11 mouse cellular contexts compared by ENCODE assay signal in the genomic region with DNA sequence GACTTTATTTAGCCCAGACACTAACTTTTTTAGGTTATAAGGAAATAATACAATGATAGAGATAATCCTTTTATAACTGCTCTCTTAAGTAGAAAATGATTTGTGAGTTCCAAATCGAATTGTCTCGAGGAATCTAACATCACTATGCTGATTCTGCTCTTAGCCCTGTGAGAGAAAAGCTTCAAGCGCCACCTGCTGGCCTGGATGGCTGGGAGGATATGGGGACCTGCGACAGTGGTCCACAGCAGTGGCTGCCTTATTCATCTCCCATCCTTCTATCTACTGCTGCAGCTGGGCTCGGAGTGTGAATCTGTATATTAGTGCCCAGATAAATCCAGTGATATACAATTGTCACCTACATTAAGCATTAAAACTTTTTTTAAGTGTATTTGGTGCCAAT. TPM values are rescaled to one million over a fixed set of nuclear protein-coding genes. Genes with fewer than 3 reads are reported as not detected.
DNase-seq lines count a peak whose midpoint lies in the region; ATAC-seq and TF ChIP-seq lines count a peak whose summit lies in the region.
"Not testable (repeated sequence)": the region's sequence is repeated elsewhere in the genome, so short reads cannot be mapped to it uniquely, and the experiment has no call there.
"Had no signal": no experiment of that assay in that cellular context is flagged by ENCODE, and none has a peak within 500 bp of the region (broad histone marks: within the 10 kb centered on the region; RNA-seq: fewer than 3 reads in every experiment).

No protein-coding gene starts in this region.

- peak; percentile 13 for DNase-seq in MEL (ENCODE audit: low read depth, low spot score)
- DNase-seq in c-Kit-positive CD71-positive TER-119-positive erythroid progenitor cells, embryonic 14.5 days (ENCODE audit: low spot score), result peak; percentile 1
- peak; percentile 7 for DNase-seq in forebrain, embryonic 14.5 days (ENCODE audit: low spot score)
- DNase-seq in hindbrain, embryonic 14.5 days (ENCODE audit: low spot score), result not testable (repeated sequence)
- DNase-seq in layer of hippocampus, postnatal 10 days (ENCODE audit: low spot score in 2 of 2), result peak; percentile 23 to 28
- peak; percentile 12 for DNase-seq in retina, postnatal 1 day

- not testable (repeated sequence) for TF ChIP-seq POLR2A in MEL (IDR thresholded peaks at IDR 0.05; ENCODE audit: control insufficient read depth in 1 of 2, insufficient read depth in 1 of 2, low read depth in 1 of 2, low read length in 2 of 2, poor library complexity in 1 of 2)

- not testable (repeated sequence) for H3K79me2 ChIP-seq in MEL (ENCODE audit: control insufficient read depth, insufficient read depth, low read length, poor library complexity)

- peak; percentile 74; the same call in 1 of the 2 replicates for ATAC-seq in forebrain, embryonic 14.5 days
- peak; percentile 74; the same call in 1 of the 2 replicates for ATAC-seq in hindbrain, embryonic 14.5 days (ENCODE audit: low FRiP score)
- ATAC-seq in megakaryocyte, adult 5-6 weeks (ENCODE audit: poor library complexity, severe bottlenecking), result peak; percentile 78

- peak; percentile 21 for TF ChIP-seq RAD21 in MEL (IDR thresholded peaks at IDR 0.05; ENCODE audit: low read depth, low read length)

- not testable (repeated sequence) for H3K4me2 ChIP-seq in forebrain, embryonic 14.5 days (ENCODE audit: low read length); hindbrain, embryonic 14.5 days (replicated peaks)

- not testable (repeated sequence) for H3K9me3 ChIP-seq in MEL (replicated peaks; ENCODE audit: insufficient read depth, low read length); forebrain, embryonic 14.5 days (replicated peaks; ENCODE audit: control insufficient read depth, low read length); hindbrain, embryonic 14.5 days (ENCODE audit: control insufficient read depth, low read length)

- TF ChIP-seq EP300 in MEL (IDR thresholded peaks at IDR 0.05; ENCODE audit: low read depth in 1 of 2, low read length in 2 of 2), result not testable (repeated sequence)

- H3K4me1 ChIP-seq in MEL (ENCODE audit: control insufficient read depth in 1 of 2, insufficient read depth in 2 of 2, low read length in 2 of 2); forebrain, embryonic 14.5 days (ENCODE audit: control insufficient read depth, insufficient read depth, low read length); hindbrain, embryonic 14.5 days (replicated peaks; ENCODE audit: control insufficient read depth, insufficient read depth, low read length): not testable (repeated sequence)

- H3K4me3 ChIP-seq in MEL (ENCODE audit: control insufficient read depth in 1 of 2, insufficient read depth in 1 of 2, low read depth in 2 of 2, low read length in 2 of 2); forebrain, embryonic 14.5 days (ENCODE audit: low read depth, low read length); hindbrain, embryonic 14.5 days (replicated peaks; ENCODE audit: low read length): not testable (repeated sequence)

- not testable (repeated sequence) for H3K36me3 ChIP-seq in MEL (ENCODE audit: control insufficient read depth in 1 of 2, insufficient read depth in 2 of 2, low read length in 2 of 2); forebrain, embryonic 14.5 days (ENCODE audit: control insufficient read depth, insufficient read depth, low read length); hindbrain, embryonic 14.5 days (replicated peaks; ENCODE audit: control insufficient read depth, insufficient read depth)

- H3K9ac ChIP-seq in MEL (ENCODE audit: control insufficient read depth, low read depth, low read length, poor library complexity, severe bottlenecking); forebrain, embryonic 14.5 days (ENCODE audit: low read length); hindbrain, embryonic 14.5 days: not testable (repeated sequence)

- H3K27ac ChIP-seq in MEL (ENCODE audit: control insufficient read depth, low read depth, low read length); forebrain, embryonic 14.5 days (ENCODE audit: low read depth, low read length); hindbrain, embryonic 14.5 days: not testable (repeated sequence)

- H3K27me3 ChIP-seq in MEL (ENCODE audit: control insufficient read depth in 1 of 2, insufficient read depth in 2 of 2, low read length in 2 of 2); forebrain, embryonic 14.5 days (replicated peaks; ENCODE audit: control insufficient read depth, insufficient read depth, low read length); hindbrain, embryonic 14.5 days (ENCODE audit: control insufficient read depth, insufficient read depth, low read length): not testable (repeated sequence)

- 45% methylated on average over 5 of the region's 5 CpGs for WGBS in forebrain, embryonic 14.5 days
- WGBS in hindbrain, embryonic 14.5 days, result 46% methylated on average over 5 of the region's 5 CpGs

- TF ChIP-seq CTCF in MEL (IDR thresholded peaks at IDR 0.05 in 2 of 3, conservative IDR thresholded peaks at IDR 0.05 in 1 of 3; ENCODE audit: control insufficient read depth in 1 of 3, insufficient read depth in 1 of 3, low read depth in 2 of 3, low read length in 3 of 3, poor library complexity in 1 of 3, severe bottlenecking in 1 of 3), result peak in 2 of 3 experiments; percentile 25 to 39; a peak in 4 of 6 replicates

TF ChIP-seq in MEL, 35 proteins besides CTCF, POLR2A, EP300 and RAD21:
- TF ChIP-seq SMC3 (IDR thresholded peaks at IDR 0.05; ENCODE audit: low read depth, low read length), result peak; percentile 38

RNA-seq across cellular contexts. Expression of gene Ear6, which starts 25.7 kb away (rescaled TPM):
- total RNA-seq in MEL (2012; rRNA removed), result not detected in 2 replicates
- polyA plus RNA-seq in MEL (2012; ENCODE audit: insufficient read depth in 1 of 2, insufficient read length in 2 of 2, low read depth in 1 of 2, low replicate concordance in 2 of 2, missing spikeins in 1 of 2), result not detected
- not detected in 2 replicates for polyA plus RNA-seq in forebrain, embryonic 14.5 days (2014; fragmentation: Nextera tagmentation; extraction: Ambion mirVana)
- not detected in 2 replicates for polyA plus RNA-seq in hindbrain, embryonic 14.5 days (2014; fragmentation: Nextera tagmentation; extraction: Ambion mirVana)
- not detected for total RNA-seq in layer of hippocampus, postnatal 10 days (2021)
- 69.3 and 75.6 TPM in 2 replicates for total RNA-seq in megakaryocyte, adult 5-6 weeks (2015)
- total RNA-seq in megakaryocyte, adult 5-6 weeks (2017), result 89.1 and 124 TPM in 2 replicates
- total RNA-seq: layer of hippocampus, postnatal 25 days had no signal
- polyA plus RNA-seq: myocyte had no signal

RNA-seq across cellular contexts. Expression of gene AY358078, which starts 28.0 kb away (rescaled TPM):
- not detected in 2 replicates for total RNA-seq in MEL (2012; rRNA removed)
- not detected for polyA plus RNA-seq in MEL (2012; ENCODE audit: insufficient read depth in 1 of 2, insufficient read length in 2 of 2, low read depth in 1 of 2, low replicate concordance in 2 of 2, missing spikeins in 1 of 2)
- not detected in 2 replicates for polyA plus RNA-seq in forebrain, embryonic 14.5 days (2014; fragmentation: Nextera tagmentation; extraction: Ambion mirVana)
- polyA plus RNA-seq in hindbrain, embryonic 14.5 days (2014; fragmentation: Nextera tagmentation; extraction: Ambion mirVana), result not detected in 2 replicates
- not detected for total RNA-seq in layer of hippocampus, postnatal 10 days (2021)
- not detected in 2 replicates for total RNA-seq in megakaryocyte, adult 5-6 weeks (2015)
- not detected in 2 replicates for total RNA-seq in megakaryocyte, adult 5-6 weeks (2017)
- total RNA-seq: layer of hippocampus, postnatal 25 days had no signal
- polyA plus RNA-seq: gonadal fat pad, adult 2 months; liver, embryonic 16.5 days; myocyte had no signal

RNA-seq across cellular contexts. Expression of gene Ang4, which starts 54.5 kb away (rescaled TPM):
- not detected in 2 replicates for total RNA-seq in MEL (2012; rRNA removed)
- polyA plus RNA-seq in MEL (2012; ENCODE audit: insufficient read depth in 1 of 2, insufficient read length in 2 of 2, low read depth in 1 of 2, low replicate concordance in 2 of 2, missing spikeins in 1 of 2), result not detected
- not detected in 2 replicates for polyA plus RNA-seq in forebrain, embryonic 14.5 days (2014; fragmentation: Nextera tagmentation; extraction: Ambion mirVana)
- not detected in 2 replicates for polyA plus RNA-seq in hindbrain, embryonic 14.5 days (2014; fragmentation: Nextera tagmentation; extraction: Ambion mirVana)
- not detected for total RNA-seq in layer of hippocampus, postnatal 10 days (2021)
- total RNA-seq in megakaryocyte, adult 5-6 weeks (2015), result not detected in 2 replicates
- not detected in 2 replicates for total RNA-seq in megakaryocyte, adult 5-6 weeks (2017)
- total RNA-seq: layer of hippocampus, postnatal 25 days had no signal
- polyA plus RNA-seq: gonadal fat pad, adult 2 months; liver, embryonic 16.5 days; myocyte had no signal

RNA-seq across cellular contexts. Expression of gene Mettl17, which starts 56.8 kb away (rescaled TPM):
- total RNA-seq in MEL (2012; rRNA removed), result 26.1 and 28.3 TPM in 2 replicates
- polyA plus RNA-seq in MEL (2012; ENCODE audit: insufficient read depth in 1 of 2, insufficient read length in 2 of 2, low read depth in 1 of 2, low replicate concordance in 2 of 2, missing spikeins in 1 of 2), result 10 to 100 TPM in 1 of 2 experiments, not detected in 1; 54.4 TPM
- polyA plus RNA-seq in forebrain, embryonic 14.5 days (2014; fragmentation: Nextera tagmentation; extraction: Ambion mirVana), result 64.7 and 64.9 TPM in 2 replicates
- 76.0 and 87.5 TPM in 2 replicates for polyA plus RNA-seq in hindbrain, embryonic 14.5 days (2014; fragmentation: Nextera tagmentation; extraction: Ambion mirVana)
- total RNA-seq in layer of hippocampus, postnatal 10 days (2021), result 10 to 100 TPM; 29.8 to 44.0 TPM
- total RNA-seq in megakaryocyte, adult 5-6 weeks (2015), result 6.2 and 11.7 TPM in 2 replicates
- 6.3 and 11.1 TPM in 2 replicates for total RNA-seq in megakaryocyte, adult 5-6 weeks (2017)

Comparison
In these comparisons a context has a peak if more than half of its experiments do, and no peak if none do; other contexts are left out.
1. RNA of gene Ear6, which starts 25.7 kb away (total RNA-seq): 69.3 to 124 TPM in megakaryocyte, adult 5-6 weeks; not detected in MEL and not detected in layer of hippocampus, postnatal 10 days; every median in the first group is over 10 times any median in the second.
2. Peak in every context shown above with its lines, with median percentiles within 50 percentile points of each other: ATAC-seq.